Mouse (Mus musculus): Measurements from ENCODE around the gene Cavin3. TPM values are rescaled to one million over a fixed set of nuclear protein-coding genes. Genes with fewer than 3 reads are reported as not detected.

Gene Cavin3
- polyA plus RNA-seq (2012; rRNA removed): 30.9 and 32.1 TPM in 2 replicates

GRCm38 (mm10) chr7:105481505-105482411, at the start of gene Cavin3:
Cavin3 (minus strand) TSS chr7:105482300.
- TF ChIP-seq POLR2A (IDR thresholded peaks at IDR 0.05; ENCODE audit: extremely low read depth, insufficient read depth, low read length) (0 out of 2 replicates have a peak, but pooled peaks have one; percentile 29), CTCF (IDR thresholded peaks at IDR 0.05; ENCODE audit: extremely low read depth, insufficient read depth, low read length) (no peak)
- Histone ChIP-seq H3K4me3 (ENCODE audit: insufficient read depth, low read length) (peak within 1 kb of the TSS; percentile 20), H3K4me1 (ENCODE audit: control insufficient read depth, insufficient read depth, low read length) (no peaks in the 10 kb centered on the region; the same call in 1 of the 2 replicates), H3K27ac (ENCODE audit: insufficient read depth, low read length) (peak within 1 kb of the TSS; percentile 96)

DNA sequence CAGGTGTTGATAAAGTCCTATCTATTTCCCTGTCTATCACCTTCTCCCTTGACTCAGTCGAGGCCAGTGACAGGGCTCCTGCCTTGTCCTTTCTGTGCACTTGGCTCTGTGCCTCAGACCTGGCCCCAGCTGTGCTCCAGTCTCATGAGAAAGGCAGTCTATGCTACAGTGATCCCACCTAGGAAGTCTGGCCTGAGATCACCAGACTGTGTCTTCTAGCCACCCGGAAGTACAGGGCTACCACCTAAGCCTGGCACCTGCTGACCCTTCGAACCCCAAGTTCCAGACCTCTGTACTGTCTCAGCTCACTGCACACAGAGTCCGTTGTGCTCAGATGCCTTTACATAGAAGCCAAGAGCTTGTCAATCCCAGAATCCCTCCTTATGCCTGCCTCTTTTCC, 46.0 kb upstream of the Cavin3 start:
- H3K27ac ChIP-seq (ENCODE audit: insufficient read depth, low read length): no peak overlapping the region
- TF ChIP-seq CTCF (IDR thresholded peaks at IDR 0.05; ENCODE audit: extremely low read depth, insufficient read depth, low read length) (no peak), POLR2A (IDR thresholded peaks at IDR 0.05; ENCODE audit: extremely low read depth, insufficient read depth, low read length) (no peak)
- H3K4me1 ChIP-seq (ENCODE audit: control insufficient read depth, insufficient read depth, low read length): no peaks in the 10 kb centered on the region
- no peak overlapping the region for H3K4me3 ChIP-seq (ENCODE audit: insufficient read depth, low read length)

- peak; percentile 71 for TF ChIP-seq CTCF (IDR thresholded peaks at IDR 0.05; ENCODE audit: extremely low read depth, insufficient read depth, low read length)
- TF ChIP-seq POLR2A (IDR thresholded peaks at IDR 0.05; ENCODE audit: extremely low read depth, insufficient read depth, low read length): no peak
- Histone ChIP-seq H3K27ac (ENCODE audit: insufficient read depth, low read length) (no peak overlapping the region), H3K4me3 (ENCODE audit: insufficient read depth, low read length) (no peak overlapping the region), H3K4me1 (ENCODE audit: control insufficient read depth, insufficient read depth, low read length) (no peaks in the 10 kb centered on the region)
Observed at GRCm38 (mm10) chr7:105527306-105527937, 45.3 kb upstream of the Cavin3 start.

- TF ChIP-seq CTCF (IDR thresholded peaks at IDR 0.05; ENCODE audit: extremely low read depth, insufficient read depth, low read length) (no peak), POLR2A (IDR thresholded peaks at IDR 0.05; ENCODE audit: extremely low read depth, insufficient read depth, low read length) (no peak)
- H3K4me1 ChIP-seq (ENCODE audit: control insufficient read depth, insufficient read depth, low read length): peaks cover 1% of the 10 kb centered on the region; the same call in 1 of the 2 replicates
- no peak overlapping the region for H3K27ac ChIP-seq (ENCODE audit: insufficient read depth, low read length)
- H3K4me3 ChIP-seq (ENCODE audit: insufficient read depth, low read length): no peak overlapping the region
Observed at GRCm38 (mm10) chr7:105524222-105524621, 42.1 kb upstream of the Cavin3 start.

DNA sequence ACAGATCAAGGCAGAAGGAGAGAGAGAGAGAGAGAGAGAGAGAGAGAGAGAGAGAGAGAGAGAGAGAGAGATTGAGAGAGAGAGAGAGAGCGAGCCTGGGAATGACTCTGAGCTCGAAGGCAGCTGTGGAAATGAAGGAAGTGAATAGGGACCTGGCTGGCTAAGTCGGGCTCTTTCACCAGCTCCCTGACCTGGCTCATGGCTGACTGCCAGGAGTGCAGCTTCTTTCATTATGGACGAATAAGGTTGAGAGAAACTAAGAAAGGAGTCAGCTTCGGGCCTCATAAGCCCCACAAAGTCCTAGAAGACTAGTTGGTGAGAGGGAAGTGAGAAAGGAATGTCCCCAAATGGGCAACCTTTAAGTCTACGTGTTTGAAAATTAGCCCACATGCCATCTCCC, 38.1 kb upstream of the Cavin3 start:
- Histone ChIP-seq H3K27ac (ENCODE audit: insufficient read depth, low read length) (peak overlapping the region; percentile 82), H3K4me1 (ENCODE audit: control insufficient read depth, insufficient read depth, low read length) (peaks cover 1% of the 10 kb centered on the region; the same call in 1 of the 2 replicates), H3K4me3 (ENCODE audit: insufficient read depth, low read length) (no peak overlapping the region)
- TF ChIP-seq POLR2A (IDR thresholded peaks at IDR 0.05; ENCODE audit: extremely low read depth, insufficient read depth, low read length) (no peak), CTCF (IDR thresholded peaks at IDR 0.05; ENCODE audit: extremely low read depth, insufficient read depth, low read length) (no peak)

DNA sequence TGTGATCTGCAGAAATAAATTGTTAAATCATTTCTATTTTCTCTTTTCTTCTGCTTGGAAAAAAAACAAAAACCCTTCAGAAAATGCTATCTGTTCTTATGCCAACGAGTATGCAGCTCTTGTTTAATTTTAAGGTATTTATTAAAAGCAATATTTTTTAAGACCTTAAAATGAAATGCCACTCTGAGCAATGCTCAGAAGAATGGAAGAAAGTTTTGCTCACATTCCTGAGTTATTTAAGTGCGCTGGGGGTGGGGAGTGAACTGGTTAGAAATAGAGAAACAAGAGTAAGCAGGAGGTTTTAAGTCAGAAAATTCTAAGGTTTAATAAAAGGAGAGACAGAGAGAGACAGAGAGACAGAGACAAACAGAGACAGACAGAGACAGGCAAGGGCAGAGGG, 37.7 kb upstream of the Cavin3 start:
- TF ChIP-seq POLR2A (IDR thresholded peaks at IDR 0.05; ENCODE audit: extremely low read depth, insufficient read depth, low read length) (no peak), CTCF (IDR thresholded peaks at IDR 0.05; ENCODE audit: extremely low read depth, insufficient read depth, low read length) (no peak)
- H3K4me3 ChIP-seq (ENCODE audit: insufficient read depth, low read length): no peak overlapping the region
- peaks cover 1% of the 10 kb centered on the region; the same call in 1 of the 2 replicates for H3K4me1 ChIP-seq (ENCODE audit: control insufficient read depth, insufficient read depth, low read length)
- H3K27ac ChIP-seq (ENCODE audit: insufficient read depth, low read length): peak overlapping the region; percentile 82

GRCm38 (mm10) chr7:105519336-105519735, 37.2 kb upstream of the Cavin3 start:
- H3K4me3 ChIP-seq (ENCODE audit: insufficient read depth, low read length): no peak overlapping the region
- H3K27ac ChIP-seq (ENCODE audit: insufficient read depth, low read length): no peak overlapping the region
- H3K4me1 ChIP-seq (ENCODE audit: control insufficient read depth, insufficient read depth, low read length): peaks cover 2% of the 10 kb centered on the region
- TF ChIP-seq CTCF (IDR thresholded peaks at IDR 0.05; ENCODE audit: extremely low read depth, insufficient read depth, low read length) (no peak), POLR2A (IDR thresholded peaks at IDR 0.05; ENCODE audit: extremely low read depth, insufficient read depth, low read length) (no peak)

DNA sequence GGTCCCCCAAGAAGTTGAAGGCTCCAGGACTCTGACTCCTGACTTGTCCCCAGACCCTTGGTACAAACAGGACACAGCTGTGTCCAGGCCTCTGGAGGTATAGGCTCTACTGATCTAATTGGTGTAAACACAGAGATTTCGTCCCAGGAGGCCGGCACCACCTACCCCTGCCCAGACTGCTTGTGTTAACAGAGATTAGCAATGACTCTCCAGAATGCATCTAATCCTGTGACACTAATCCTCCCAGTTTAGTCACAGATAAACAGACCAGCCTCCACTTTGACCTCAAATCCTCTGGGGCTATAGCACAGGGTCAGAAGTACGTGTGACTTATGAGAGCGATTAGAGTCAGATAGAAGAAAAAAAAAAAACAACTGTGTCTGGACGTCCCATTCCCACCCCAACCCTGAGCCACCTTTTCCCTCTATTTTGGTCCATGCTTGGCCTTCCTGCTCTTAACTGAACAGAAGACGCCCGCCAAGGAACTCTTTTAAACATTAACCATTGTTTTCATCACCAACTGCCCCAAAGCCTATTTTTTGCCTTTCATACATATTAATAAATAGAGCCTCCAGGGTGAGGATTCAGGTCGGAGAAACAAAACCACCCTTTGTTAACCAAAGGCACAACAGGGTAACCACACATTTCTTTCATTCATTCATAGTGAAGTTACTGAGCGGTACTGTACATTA, 34.7 kb upstream of the Cavin3 start:
- Histone ChIP-seq H3K4me1 (ENCODE audit: control insufficient read depth, insufficient read depth, low read length) (peaks cover 4% of the 10 kb centered on the region), H3K4me3 (ENCODE audit: insufficient read depth, low read length) (no peak overlapping the region), H3K27ac (ENCODE audit: insufficient read depth, low read length) (no peak overlapping the region)
- TF ChIP-seq POLR2A (IDR thresholded peaks at IDR 0.05; ENCODE audit: extremely low read depth, insufficient read depth, low read length) (no peak), CTCF (IDR thresholded peaks at IDR 0.05; ENCODE audit: extremely low read depth, insufficient read depth, low read length) (no peak)

DNA sequence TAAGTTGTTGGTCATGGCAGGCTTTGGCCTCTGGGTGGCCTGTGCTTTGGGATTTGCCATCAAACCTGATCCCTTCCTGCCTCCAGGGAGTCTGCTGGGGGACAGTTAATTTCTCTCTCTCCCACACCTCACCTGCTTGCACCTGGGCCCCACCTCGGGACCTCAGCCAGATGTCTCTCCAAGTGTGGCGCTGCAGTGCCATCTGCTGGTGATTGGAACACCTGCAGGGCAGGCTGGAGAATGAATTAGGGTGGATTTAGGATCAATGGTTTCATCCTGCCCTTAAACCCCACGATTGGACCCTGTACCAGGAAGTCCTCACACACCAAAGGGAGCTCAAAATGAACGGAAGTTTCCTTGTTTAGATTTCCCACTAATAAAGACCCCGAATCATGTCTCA, 33.1 kb upstream of the Cavin3 start:
- Histone ChIP-seq H3K4me3 (ENCODE audit: insufficient read depth, low read length) (no peak overlapping the region), H3K27ac (ENCODE audit: insufficient read depth, low read length) (no peak overlapping the region), H3K4me1 (ENCODE audit: control insufficient read depth, insufficient read depth, low read length) (peaks cover 4% of the 10 kb centered on the region)
- TF ChIP-seq POLR2A (IDR thresholded peaks at IDR 0.05; ENCODE audit: extremely low read depth, insufficient read depth, low read length) (no peak), CTCF (IDR thresholded peaks at IDR 0.05; ENCODE audit: extremely low read depth, insufficient read depth, low read length) (peak; percentile 83)
